Mouse (Mus musculus) heart, postnatal 4 days (tissue): ENCODE data around the gene Rmi2. TPM values are rescaled to one million over a fixed set of nuclear protein-coding genes. Genes with fewer than 3 reads are reported as not detected.

Experiments
- DNase-seq: peaks from one replicate; pipeline ENCODE4 v3.0.0; 2021
- total RNA-seq, 2 experiments: library from RNA; stranded (reverse); gene quantifications; 2 replicates each; pipeline ENCODE4 v1.2.3; 2021

Rmi2 gene
- total RNA-seq, 2 experiments from 2014 or later, result 5.1 to 5.5 TPM

DNA sequence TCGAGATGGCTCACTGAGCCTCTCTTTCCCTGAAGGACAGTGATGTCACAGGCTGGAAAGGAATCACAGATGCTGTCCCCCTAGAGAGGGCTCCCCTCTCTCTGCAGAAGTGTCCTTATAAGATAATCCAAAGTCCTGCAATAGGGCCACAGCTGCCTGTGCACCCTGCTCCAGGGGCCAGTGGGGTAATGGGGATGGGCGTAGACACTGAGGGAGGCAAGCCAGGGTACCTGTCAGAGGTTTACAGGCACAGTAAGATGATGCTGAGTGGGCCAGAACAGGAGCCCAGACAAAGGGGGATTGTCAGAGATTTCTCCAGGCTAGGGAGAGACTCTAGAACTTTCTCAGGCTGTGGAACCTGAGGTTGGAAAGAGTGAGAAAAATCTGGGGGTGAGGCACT, 32.6 kb downstream of the Rmi2 start:
- no peak for DNase-seq

DNA sequence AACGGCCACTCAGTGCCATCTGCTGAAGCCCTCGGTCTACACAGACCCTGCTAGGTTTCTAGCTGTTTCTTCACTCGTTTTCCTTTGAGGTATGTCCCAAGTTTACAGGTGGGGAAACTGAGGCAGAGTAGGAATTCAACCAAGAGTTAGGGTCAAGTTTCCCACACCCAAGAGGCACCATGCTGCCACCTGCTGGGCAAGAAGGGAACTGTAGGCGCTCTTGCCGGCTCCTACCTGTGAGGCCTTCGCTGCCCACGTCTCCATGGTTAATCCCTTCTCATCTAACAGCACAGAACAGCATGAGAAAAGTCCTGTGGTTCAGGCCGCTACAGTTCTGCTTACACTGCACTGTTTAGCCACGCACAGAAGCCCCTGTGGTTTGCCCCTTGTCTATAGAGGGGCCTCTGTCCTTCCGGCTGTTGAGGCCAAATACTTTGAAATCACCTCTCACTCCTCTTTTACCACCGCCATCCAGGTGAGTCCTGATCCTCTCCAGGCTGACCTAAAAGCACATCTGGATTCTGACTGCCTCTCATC, 33.1 kb downstream of the Rmi2 start:
- peak; percentile 77 for DNase-seq

DNA sequence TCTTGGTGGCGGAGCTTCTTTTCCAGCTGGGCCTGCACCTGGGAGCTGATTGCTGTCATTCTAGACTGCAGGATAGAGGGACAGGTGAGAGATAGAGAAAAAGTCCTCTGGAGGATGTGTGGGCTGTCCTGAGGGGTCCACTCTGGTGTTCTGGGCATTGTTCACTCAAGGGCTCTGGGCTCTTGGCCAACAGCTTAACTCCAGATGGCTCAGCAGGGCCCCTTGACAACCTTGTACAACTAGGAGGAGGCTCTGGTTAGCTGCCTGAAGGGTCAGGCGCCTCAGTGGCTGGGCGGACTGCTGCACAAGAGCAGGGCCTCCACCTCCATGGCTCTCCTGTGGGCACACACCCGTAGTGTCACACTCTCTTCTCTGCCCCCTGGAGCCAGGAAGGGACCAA, 36.1 kb downstream of the Rmi2 start:
- no peak for DNase-seq

DNA sequence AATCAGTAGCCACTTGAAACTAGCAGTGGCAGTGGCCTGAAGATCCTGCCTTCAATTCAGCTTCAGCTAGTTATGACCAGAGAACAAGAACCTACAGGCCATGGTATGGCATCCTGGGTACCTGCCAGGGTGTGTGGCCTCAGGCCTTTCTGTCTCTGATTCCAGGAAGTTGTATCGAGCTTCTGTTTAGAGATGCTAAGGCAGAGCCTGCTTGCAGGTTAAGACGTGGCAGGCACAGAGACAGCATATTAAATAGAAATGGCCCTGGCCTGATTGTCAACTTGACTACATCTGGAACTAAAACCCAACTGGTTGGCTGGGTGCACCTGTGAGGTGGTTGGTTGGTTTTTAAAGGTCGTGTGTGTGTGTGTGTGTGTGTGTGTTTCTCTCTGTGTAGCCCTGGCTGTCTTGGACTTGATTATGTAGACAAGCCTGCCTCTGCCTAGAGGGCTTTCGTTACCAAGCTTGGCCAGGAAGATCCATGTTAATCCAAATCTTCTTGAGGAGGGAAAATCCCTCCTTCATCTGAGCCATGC, 38.0 kb downstream of the Rmi2 start:
- DNase-seq, result no peak

DNA sequence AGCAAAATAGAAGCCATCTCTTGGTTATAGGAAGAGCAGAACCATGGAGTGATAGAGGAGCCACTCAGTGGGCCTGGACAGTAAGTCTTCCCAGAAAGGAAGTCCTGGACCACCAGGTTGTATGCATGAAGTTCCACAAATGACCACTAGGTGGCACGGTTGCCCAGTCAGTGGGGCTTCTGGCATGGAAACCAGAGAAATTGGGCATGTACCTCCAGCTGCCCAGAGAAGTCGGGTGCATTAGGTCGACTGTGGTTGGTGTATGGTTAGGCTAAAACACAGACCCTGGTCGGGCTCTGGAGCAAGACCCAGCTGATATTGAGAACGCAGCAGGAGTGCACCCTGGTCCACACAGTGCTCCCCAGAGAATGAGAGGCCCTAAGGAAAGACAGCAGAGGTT, 38.8 kb downstream of the Rmi2 start:
- peak; percentile 93 for DNase-seq

DNA sequence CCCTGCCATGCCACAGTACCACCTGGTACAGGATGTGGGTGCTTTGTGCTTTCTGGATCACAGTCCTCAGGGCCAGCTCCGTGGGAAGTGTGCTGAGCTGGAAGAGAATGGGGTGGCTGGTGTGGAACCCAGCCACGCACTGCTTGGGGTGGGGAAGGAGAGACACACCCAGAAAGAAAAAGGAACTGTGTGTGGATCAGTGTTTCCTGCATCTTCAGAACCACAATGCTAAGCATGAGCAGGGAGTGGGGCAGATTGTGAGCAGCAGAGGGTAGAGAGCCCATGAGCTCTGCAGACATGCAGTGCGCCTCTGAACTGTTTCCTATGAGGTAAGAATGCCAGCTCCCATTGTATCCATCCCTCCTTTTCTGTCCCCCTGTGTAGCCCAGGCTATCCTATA, 43.4 kb downstream of the Rmi2 start:
- DNase-seq, result no peak

DNA sequence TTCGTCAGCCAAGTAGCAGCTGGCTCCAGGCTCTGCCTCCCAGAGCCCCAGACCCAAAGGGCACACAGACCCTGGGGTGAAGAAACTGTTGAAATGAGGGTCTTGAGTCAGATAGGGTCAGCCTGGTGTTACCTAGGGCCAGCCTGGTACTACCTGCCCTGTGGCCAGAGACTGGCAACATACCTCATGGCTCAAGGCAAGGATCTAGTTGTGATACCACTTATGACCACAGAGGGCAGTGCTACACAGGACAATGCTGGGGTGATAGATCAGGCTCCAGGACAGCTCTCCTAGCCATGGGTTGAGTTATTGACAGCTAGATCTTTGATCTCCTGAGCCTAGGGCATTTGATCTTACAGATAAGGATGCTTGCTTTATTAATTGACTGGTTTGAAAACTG, 44.6 kb downstream of the Rmi2 start:
- peak; percentile 77 for DNase-seq

DNA sequence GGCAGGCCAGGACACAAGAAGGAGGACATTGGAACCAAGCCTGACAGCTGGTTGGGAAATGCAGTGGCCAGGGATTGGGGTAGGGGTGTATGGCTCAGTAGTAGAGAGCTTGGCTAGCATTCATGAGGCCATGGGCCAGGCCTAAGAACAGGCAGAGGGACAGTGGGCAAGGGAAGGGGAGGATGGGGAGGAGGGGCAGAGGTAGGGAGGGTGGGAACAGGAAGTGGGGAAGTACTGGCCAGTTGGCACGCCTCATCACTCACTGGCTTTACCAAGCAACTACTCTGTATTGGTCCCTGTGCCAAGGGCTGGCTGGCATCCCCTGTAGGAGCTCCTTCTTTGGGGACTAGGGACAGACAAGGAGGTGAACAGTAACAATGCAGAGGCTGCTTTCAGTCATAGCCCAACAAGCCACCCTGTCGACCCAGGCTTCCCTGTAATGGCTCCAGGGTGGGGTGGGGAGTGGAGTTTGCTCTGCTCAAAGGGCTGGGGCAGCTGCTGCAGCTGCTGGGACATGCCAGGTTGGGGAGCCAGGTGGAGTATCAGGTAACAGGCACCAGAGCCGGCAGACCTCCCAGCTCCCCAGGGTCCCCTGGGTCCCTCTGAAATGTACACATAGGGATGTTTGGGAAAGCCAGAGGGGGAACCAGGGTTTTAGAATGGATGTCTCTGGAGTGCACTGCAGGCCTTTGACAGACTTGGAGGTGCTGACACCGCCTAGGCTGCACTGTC, 46.5 kb downstream of the Rmi2 start:
- no peak for DNase-seq

DNA sequence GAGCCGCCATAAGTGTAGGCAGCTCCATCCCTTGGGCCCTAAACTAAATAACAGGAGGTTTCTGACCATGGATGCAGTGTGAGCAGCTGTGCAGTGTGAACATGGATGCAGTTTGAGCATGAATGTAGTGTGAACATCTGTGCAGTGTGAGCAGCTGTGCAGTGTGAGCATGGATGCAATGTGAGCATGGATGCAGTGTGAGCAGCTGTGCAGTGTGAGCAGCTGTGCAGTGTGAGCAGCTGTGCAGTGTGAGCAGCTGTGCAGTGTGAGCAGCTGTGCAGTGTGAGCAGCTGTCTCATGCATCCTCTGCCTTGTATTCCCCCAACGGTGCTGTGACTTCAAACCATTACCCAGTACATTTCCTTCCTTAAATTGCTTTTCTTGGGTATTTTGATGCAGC, 52.6 kb downstream of the Rmi2 start:
- DNase-seq, result no peak

DNA sequence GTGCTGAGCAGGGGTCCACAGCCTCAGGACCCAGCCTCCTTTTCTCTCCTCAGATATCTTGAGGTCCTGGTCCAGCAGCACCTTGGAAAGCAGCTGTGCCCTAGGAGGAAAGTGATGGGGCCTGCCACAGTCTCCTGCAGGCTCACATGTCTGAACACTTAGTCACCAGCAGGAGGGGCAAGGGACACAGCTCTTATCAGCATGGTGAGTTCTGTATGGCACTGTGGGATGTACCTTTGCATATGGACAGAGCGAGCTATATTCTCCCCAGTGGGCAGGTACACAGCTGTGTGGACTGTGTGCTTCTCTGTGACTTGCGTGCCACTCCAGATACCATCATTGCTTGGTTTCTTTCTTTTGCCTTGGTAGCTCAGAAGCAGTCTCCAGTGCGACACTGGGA, 55.5 kb downstream of the Rmi2 start:
- DNase-seq, result no peak

DNA sequence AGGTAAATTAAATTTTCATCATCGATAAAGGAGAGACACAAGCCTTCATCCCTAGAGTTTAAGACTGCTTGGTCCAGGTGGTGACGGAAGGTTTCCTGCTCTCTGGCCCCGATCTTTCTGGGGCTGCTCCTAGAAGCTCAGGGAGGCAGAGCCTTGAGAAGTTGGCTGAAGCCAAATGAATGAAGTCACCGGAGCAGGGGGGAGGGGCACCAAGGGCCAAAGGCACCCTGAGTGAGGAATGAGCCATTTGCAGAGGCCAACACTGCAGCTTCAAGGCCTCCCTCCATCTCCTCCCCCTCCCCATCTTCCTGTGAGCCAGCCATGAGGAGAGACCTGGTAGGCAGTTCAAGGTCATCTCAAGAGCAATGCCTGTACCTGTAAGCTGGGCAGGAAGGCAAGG, 58.3 kb downstream of the Rmi2 start:
- peak; percentile 41 for DNase-seq

DNA sequence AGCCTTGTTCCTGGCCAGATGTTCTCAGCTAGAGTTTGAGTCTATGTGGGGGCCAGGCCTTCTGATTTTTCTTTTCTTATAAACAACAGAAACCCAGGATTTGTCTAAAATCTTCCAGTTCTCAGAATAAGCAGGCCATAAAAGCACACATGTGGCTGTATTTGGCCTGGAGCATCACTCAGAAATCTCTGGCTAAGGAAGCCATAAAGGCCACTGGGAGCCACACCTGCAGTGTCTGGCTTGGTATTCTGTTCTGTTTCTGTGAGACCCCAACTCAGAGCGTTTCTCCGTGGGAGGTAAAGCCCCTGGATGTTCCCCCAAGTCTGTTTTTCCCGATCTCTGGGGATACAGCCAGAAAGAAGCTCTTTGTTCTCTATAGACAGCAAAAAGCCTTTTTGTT, 61.0 kb downstream of the Rmi2 start:
- no peak for DNase-seq

DNA sequence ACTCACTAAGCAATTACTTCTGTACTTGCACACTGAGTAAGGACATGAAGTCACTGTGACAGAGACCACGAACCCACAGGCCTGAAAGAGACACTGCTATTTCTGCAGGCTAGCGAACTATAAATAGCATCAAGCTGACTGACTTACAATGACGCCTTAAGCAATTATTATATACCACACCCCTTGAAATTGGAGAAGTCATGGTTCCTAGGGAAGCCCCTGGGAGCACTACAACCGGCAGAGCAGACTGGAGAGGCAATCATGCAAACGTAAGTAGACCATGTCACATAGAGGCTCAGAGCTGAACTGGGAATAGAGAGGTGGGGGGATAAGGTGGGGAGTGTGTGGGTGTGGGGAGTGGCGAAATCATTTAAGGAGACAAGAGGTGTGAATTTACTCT, 62.5 kb downstream of the Rmi2 start:
- DNase-seq, result no peak

DNA sequence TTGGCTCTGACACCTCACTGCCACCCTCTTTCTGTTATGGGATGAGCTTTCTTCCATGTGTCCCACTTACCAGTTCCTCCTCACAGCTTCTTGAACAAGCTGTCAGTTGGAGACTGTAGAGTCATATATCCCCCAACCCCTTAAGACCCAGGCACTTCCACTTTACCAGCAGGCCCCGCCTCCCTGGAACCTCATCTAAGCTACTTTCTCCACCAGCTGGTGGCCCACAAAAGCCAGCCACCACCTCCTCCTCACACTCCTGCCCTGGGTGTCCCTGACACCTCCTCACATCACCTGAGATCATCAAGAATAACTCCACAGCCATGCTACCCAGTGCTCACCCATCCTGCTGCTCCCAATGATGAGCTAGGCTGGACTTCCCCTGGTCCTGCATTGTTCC, 65.9 kb downstream of the Rmi2 start:
- DNase-seq, result no peak

DNA sequence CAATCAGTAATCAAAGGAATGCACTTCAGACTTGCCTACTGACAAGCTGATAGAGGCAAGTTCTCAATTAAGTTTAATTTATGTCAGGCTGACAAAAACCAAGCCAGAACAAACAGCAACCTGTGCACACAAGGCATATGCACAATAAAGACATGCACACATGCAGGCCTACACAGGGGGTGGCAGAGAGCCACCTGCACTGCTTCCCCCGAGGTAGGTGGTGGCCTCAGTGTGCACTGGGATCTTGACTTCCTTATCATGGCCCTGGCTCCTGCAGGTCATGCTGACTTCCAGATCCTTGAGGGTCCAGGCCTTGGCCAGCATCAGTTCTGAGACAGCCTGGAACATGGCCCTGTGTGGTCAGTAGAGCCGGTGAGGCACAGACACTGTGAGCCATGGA, 67.1 kb downstream of the Rmi2 start:
- DNase-seq, result no peak

DNA sequence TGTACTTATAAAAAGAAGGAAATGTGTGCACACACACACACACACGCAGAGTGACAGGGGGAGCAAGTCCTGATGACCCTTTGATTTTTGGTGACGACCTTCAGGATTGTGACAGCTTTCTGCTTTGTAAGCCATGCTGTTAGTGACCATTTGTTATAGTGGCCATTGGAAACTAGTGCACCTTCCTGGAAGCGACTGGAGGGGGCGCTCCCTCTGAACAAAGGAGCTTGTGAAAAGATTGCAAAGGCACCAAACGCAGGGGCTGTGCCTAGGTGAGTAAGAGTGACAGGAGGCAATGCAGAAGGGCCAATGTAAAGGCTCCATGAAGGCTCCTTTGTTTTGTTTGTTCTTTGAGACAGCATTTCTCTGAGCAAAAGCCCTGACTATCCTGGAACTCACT, 68.0 kb downstream of the Rmi2 start:
- DNase-seq, result no peak

DNA sequence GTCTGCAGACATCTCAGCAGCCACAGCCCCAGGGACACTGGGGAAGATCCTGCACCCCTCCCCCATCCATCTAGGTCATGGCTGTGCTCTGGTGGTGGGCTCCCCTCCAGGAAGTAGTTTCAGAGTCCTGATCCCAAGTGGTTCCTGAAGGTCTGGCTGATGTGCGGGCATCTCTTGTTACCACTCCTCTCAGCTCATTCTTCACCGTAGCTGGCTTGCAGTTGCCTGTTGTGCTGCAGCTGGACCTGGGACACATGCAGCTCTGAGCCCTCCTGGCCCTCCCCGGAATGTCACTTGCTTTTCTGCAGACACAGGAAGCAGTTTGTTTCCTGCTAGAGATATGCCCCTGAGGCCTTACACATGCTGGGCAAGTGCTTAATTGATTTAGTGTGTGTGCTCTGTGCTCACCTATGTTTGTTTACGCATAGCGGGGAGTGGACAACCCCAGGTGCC, 70.8 kb downstream of the Rmi2 start:
- DNase-seq, result no peak

DNA sequence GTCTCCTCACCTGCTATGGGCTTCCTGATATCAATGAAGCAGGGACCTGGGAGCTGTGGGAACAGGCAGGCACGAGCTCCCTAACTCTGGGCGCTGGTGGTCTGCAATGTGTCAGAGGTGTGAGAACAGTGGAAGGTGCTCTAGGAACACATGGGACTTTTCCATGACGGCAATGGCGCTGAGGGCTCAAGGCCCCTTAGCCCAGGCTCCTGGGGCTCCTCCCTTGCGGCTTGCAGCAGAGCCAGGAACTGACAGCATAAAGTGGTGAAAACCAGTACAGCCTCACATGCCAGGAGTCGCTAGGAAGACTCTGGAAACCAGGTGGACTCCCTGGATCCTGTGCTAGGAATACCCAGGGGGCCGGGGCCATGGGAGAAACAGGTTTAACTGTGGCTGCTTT, 75.7 kb downstream of the Rmi2 start:
- DNase-seq, result no peak

DNA sequence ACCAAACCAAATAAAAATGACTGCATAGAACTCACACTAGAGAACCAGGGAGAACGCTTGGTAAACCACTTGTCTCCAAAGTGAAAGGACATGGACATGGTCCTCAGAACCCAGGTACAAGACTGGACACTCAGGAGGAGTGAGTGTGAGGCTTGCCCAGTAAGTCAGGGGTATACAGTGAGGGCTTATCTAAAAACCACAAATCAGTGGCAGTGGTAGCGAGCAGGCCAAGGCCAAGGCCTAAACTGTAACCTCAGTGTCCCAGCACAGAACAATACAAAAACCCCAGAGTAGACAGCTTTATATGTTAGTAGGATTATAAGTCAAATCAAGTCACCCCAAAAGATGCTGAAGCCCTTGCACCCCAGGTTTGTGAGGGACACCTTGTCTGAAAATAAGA, 76.2 kb downstream of the Rmi2 start:
- DNase-seq, result no peak

DNA sequence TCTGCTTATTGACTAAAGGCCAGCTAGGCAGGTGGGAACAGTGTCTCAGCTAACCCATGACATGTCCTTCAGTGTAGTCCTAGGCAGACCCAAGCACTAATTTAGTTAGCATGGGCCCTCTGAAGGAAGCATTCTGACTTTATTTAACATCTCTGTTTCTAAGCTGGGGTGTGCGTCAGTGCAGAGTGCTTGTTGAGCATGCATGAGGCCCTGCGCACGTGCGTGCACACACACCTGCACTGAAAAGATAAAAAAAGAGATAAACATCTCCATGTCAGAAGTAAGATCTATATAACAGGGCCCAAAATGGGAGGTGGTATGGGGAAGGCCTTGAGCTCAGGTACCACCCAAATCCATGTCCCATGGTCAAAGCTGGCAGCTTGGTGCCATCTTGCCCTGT, 80.2 kb downstream of the Rmi2 start:
- no peak for DNase-seq

DNA sequence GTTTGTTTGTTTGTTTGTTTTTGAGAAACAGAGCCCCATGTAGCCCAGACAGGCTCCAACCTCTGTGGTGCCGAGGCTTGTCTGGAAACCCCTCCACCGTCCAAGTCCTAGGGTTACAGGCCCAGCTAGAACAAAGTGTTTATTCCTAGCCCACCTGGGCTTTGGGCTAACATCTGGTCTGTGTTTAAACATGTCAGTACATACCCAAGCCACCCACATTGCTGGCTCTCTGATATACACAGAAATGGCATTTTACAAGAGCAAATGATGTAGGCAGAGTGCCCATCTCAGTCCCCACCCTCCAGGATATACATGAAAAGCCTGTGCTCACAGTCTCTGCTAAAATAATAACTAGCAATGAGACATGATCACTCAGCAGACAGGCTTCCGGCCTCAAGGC, 81.4 kb downstream of the Rmi2 start:
- no peak for DNase-seq

DNA sequence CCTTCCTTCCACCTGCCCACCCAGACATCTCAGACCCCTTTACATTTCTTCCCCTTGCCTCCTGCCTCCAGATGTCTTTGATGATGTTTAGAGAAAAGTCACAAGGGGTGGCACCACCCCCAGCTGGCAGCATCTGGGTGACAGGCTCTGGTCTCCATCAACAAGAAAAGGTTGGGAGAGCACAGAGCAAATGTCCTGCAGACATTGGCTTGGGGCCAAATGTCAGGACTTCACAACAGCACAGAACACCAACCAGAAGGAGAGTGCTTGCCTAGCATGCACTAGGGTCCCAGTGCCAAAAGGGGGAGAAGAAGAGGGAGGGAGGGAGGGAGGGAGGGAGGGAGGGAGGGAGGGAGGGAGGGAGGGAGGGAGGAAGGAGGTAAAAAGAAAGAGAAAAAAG, 85.0 kb downstream of the Rmi2 start:
- DNase-seq, result peak; percentile 35

DNA sequence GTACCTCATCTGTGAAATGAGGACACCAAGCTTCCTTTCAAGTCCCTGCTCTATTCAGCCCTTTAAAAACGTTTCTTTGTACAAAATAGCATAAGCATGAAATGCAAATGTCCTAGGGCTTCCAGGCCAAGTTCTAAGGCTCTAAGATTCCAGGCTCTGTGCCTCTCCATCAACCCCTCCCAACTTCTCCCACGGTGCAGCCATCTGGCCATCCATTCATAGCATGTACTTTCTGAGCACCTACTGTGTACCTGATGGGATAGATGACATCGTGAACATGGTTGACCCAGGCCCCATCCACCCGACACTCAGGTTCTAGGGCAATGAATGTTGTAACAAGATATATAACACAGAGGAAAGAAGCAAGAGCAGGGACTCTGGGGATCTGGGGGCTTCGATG, 88.7 kb downstream of the Rmi2 start:
- no peak for DNase-seq

DNA sequence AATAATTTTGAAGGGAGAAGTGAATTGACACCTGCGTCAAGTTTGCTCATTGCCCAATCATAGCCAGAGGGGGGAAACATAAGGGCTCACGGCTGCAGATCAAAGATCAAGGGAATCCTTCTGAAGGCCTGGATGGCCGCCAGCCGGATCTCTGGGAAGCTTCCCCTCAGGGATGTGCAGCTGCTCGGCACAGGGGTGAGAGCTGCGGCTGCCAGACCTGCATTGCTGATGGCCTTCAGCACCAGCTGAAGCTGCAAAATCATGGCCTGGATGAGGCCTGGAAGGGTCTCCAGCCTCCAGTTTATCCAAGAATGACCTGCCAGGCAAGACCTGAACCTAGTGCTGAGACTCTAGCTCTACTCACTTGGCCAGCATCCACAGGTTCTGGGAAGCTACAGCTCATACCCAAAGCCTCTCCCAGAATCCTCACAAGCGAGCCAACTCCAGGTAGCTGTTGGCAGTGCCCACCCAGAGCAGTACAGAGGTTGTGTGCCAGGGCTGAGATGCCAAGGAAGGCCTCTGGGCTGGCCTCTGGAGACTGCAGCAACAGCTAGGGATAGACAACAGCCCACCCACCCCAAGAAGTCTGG, 90.8 kb downstream of the Rmi2 start:
- peak; percentile 23 for DNase-seq
